Mouse (Mus musculus) neural tube, embryonic 10.5 days (tissue): ENCODE measurements around the gene Nup107.
"Not testable (repeated sequence)": the region's sequence is repeated elsewhere in the genome, so short reads cannot be mapped to it uniquely, and the experiment has no call there.

Experiments
- DNase-seq: peaks from one replicate; pipeline ENCODE4 v3.0.0-alpha.2; 2017; ENCODE audit warnings: low spot score; ENCODE audit errors: extremely low spot score

Nup107 gene

DNA sequence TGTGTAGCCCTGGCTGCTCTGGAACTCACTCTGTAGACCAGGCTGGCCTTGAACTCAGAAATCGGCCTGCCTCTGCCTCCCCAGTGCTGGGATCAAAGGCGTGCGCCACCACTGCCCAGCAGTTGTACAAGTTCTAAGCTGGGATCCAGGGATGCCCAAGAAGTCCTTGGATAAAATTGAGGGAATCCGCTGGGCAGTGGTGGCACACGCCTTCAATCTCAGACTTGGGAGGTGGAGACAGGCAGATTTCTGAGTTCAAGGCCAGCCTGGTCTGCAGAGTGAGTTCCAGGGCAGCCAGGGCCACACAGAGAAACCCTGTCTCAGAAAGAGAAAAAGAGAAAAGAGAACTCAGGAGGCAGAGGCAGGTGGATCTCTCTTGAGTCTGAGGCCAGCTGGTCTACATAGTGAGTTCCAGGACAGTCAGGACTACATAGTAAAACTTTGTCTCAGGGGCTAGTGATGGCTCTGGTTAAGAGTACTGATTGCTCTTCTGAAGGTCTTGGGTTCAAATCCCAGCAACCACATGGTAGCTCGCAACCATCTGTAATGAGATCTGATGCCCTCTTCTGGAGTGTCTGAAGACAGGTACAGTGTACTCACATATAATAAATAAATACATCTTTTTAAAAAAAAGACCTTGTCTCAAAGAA lies 88.1 kb downstream of the Nup107 start:
- DNase-seq: not testable (repeated sequence)

DNA sequence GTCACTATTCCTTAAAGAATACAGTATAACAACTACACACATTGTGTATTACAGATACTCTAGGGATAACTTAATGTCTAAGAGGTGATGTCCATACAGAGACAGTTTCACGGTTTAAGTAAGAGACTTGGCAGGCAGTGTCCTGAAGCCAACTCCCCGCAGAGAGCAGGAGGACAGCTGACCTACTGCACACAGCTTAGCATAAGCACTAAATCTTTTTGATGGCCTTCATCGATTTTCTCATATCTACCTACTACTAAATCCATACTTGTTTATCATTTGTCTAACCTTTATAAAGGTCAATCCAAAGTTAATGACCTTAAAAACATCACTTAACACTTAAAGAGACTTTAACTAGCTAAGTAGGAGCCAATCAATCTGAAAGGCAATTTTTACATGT lies 89.0 kb downstream of the Nup107 start:
- no peak for DNase-seq

DNA sequence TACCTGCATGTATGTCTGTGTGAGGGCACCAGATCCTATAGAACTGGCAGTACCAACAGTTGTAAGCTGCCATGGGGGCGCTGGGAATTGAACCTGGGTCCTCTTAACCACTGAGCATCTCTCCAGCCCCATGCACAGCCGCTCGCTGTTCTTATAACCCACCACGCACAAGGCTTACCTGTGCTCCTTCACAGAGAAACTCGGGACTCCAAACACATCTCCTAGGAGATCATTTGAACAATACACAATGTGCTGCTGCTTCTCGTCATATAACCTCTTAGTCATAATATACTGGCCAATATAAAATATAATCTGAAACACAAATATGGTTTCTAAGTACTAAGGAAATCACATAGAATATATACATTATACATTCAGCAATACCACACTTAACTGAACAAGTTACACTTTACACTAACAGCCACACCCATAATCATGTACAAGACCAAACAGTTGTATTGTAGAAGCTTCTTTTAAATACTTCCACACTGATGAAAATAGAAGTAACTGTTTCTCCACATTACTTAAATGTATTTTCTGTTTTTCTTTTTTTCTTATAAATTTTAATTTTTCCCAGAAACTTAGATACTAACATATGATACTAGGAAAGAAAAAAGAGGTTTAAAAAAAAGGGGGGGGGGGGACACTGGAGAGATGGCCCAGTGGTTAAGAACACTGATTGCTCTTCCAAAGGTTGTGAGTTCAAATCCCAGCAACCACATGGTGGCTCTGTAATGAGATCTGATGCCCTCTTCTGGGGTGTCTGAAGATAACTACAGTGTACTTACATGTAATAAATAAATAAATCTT lies 90.3 kb downstream of the Nup107 start:
- DNase-seq: no peak

DNA sequence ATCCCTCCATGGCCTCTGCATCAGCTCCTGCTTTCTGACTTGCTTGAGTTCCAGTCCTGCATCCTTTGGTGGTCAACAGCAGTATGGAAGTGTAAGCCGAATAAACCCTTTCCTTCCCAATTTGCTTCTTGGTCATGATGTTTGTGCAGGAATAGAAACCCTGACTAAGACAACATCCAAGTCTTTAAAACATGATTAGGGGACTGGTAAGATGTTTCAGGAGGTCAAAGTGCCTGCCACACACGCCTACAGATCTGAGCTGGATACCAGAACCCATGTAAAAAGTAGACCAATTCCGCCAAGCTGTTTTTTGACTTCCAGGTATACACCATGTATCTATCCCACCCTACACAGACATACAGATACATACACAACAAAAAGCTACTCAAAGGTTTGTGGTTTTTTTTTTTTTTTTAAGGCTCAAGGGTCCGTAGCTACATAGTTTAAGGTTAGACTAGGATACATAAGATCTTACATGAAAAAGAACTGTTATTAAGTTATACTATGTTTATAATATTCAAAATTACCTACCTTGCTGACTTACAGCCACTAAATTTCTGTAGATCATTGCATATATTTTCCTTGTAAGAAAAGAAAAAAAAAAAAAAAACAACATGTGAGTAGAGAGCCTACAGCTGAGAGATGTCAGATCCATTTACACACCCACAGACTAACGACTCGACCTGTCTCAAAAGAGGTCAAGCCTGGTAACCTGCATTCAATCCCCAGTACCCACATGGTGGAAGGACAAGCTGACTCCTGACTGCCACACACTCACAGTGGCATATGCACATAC lies 91.3 kb downstream of the Nup107 start:
- DNase-seq: no peak
